Mouse (Mus musculus) CH12.LX (cell line): ENCODE data around the gene Gm20388.

Experiments used
- CTCF ChIP-seq, 2 experiments: IDR thresholded peaks in 1 of 2; conservative IDR thresholded peaks in 1 of 2; 2 replicates each; pipeline ENCODE4 v1.5.1; 2011 to 2012; ENCODE audit warnings: low read depth in 2 of 2, low read length in 2 of 2, improper control_type of control experiment in 1 of 2, inconsistent platforms in 1 of 2, mild to moderate bottlenecking in 1 of 2, moderate library complexity in 1 of 2
- EP300 ChIP-seq: IDR thresholded peaks from 2 replicates; pipeline ENCODE4 v1.6.1; 2011; ENCODE audit warnings: low read length, improper control_type of control experiment
- GABPA ChIP-seq: IDR thresholded peaks from 2 replicates; pipeline ENCODE4 v1.6.1; 2012; ENCODE audit warnings: low read depth, low read length, improper control_type of control experiment, inconsistent platforms; ENCODE audit not compliant: insufficient replicate concordance
- KAT2A ChIP-seq: IDR thresholded peaks from 2 replicates; pipeline ENCODE4 v1.6.1; 2012; ENCODE audit warnings: low read length, improper control_type of control experiment, inconsistent platforms; ENCODE audit not compliant: insufficient replicate concordance
- POLR2A ChIP-seq: IDR thresholded peaks from 2 replicates; pipeline ENCODE4 v1.6.1; 2011; ENCODE audit warnings: low read depth, mild to moderate bottlenecking, improper control_type of control experiment, low read length
- TCF12 ChIP-seq: IDR thresholded peaks from 2 replicates; pipeline ENCODE4 v1.6.1; 2014; ENCODE audit warnings: low read depth, mild to moderate bottlenecking, inconsistent platforms, low read length, improper control_type of control experiment
- USF1 ChIP-seq: IDR thresholded peaks from 2 replicates; pipeline ENCODE4 v1.6.1; 2014; ENCODE audit warnings: low read depth, mild to moderate bottlenecking, inconsistent platforms, low read length, improper control_type of control experiment
- ZKSCAN1 ChIP-seq: IDR thresholded peaks from 2 replicates; pipeline ENCODE4 v1.6.1; 2012; ENCODE audit warnings: low read depth, inconsistent platforms, low read length, improper control_type of control experiment, borderline replicate concordance
- ZNF384 ChIP-seq: IDR thresholded peaks from 2 replicates; pipeline ENCODE4 v1.6.1; 2012; ENCODE audit warnings: low read depth, low read length, improper control_type of control experiment, inconsistent platforms

DNA sequence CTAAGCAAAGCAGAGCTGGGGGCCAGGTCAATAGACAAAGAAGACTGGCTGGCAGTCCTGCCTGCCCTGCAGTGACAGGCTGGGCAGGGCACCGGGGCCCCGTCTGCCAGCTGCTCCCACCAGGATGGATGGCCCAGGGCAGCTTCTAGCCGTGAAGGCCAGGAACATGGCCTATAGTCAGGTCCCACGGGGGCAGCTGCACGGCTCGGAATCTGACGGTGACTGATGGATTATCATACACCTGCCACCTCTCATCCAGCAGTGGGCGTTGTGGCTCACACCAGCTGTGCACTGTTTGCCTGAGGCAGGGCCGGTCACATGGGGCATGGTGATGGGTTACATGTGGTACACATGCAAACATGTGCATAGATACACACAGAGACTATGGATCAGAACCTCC, 445.4 kb downstream of the Gm20388 start:
- TF ChIP-seq POLR2A (no peak), ZNF384 (no peak), GABPA (no peak), USF1 (no peak), TCF12 (no peak), KAT2A (no peak), EP300 (no peak), CTCF (conservative IDR thresholded peaks at IDR 0.05 in 1 of 2, IDR thresholded peaks at IDR 0.05 in 1 of 2; ENCODE audit: low read depth in 2 of 2, low read length in 2 of 2) (no peak), ZKSCAN1 (no peak)
